Mouse (Mus musculus): ENCODE results near the gene Heg1. TPM values are rescaled to one million over a fixed set of nuclear protein-coding genes. Genes with fewer than 3 reads are reported as not detected.

The Heg1 gene
- total RNA-seq, 2 experiments from 2014 or later = 27.5 to 28.1 TPM

- DNase-seq (ENCODE audit: extremely low spot score in 1 of 2, low spot score in 2 of 2) = no peak
- intact Hi-C loops (cut with DNase I) = loop anchor here (5.0 kb wide), 1 partner anchor 353 kb away; the partner anchor contains the start of gene Zfp148
Observed at GRCm38 (mm10) chr16:33735238-33735637, 51.1 kb downstream of the Heg1 start.

GRCm38 (mm10) chr16:33735791-33736190 is 51.6 kb downstream of the Heg1 start:
- DNase-seq (ENCODE audit: extremely low spot score in 1 of 2, low spot score in 2 of 2) = no peak
- intact Hi-C loops (cut with DNase I) = loop anchor here (5.0 kb wide), 1 partner anchor 353 kb away; the partner anchor contains the start of gene Zfp148

GRCm38 (mm10) chr16:33736746-33737145 is 52.6 kb downstream of the Heg1 start:
- intact Hi-C loops (cut with DNase I) = loop anchor here (5.0 kb wide), 1 partner anchor 354 kb away; the partner anchor contains the start of gene Zfp148
- DNase-seq (ENCODE audit: extremely low spot score in 1 of 2, low spot score in 2 of 2) = no peak

- DNase-seq (ENCODE audit: extremely low spot score in 1 of 2, low spot score in 2 of 2) = no peak
- intact Hi-C loops (cut with DNase I) = loop anchor here (5.0 kb wide), 1 partner anchor 357 kb away; the partner anchor contains the start of gene Zfp148
Observed at GRCm38 (mm10) chr16:33738949-33739719, 55.0 kb downstream of the Heg1 start.

GRCm38 (mm10) chr16:33739802-33740201 is 55.6 kb downstream of the Heg1 start:
- DNase-seq (ENCODE audit: extremely low spot score in 1 of 2, low spot score in 2 of 2) = peak; percentile 55 to 65
- intact Hi-C loops (cut with DNase I) = loop anchor here (5.0 kb wide), 4 partner anchors 178 to 678 kb away; partner anchors contain the start of genes Lmln and Zfp148

- intact Hi-C loops (cut with DNase I) = loop anchor here (5.0 kb wide), 3 partner anchors 178 to 678 kb away; partner anchors contain the start of gene Lmln
Observed at GRCm38 (mm10) chr16:33740416-33740815, 56.2 kb downstream of the Heg1 start.

GRCm38 (mm10) chr16:33741795-33742194 is 57.6 kb downstream of the Heg1 start:
- intact Hi-C loops (cut with DNase I) = loop anchor here (5.0 kb wide), 3 partner anchors 179 to 679 kb away; partner anchors contain the start of gene Lmln
- no peak for DNase-seq (ENCODE audit: extremely low spot score in 1 of 2, low spot score in 2 of 2)

More at GRCm38 (mm10) chr16:33740416-33740815, 56.2 kb downstream of the Heg1 start:
- DNase-seq (ENCODE audit: extremely low spot score in 1 of 2, low spot score in 2 of 2) = no peak

- DNase-seq (ENCODE audit: extremely low spot score in 1 of 2, low spot score in 2 of 2) = no peak
- intact Hi-C loops (cut with DNase I) = loop anchor here (5.0 kb wide), 3 partner anchors 180 to 680 kb away; partner anchors contain the start of gene Lmln
Observed at GRCm38 (mm10) chr16:33742233-33742632, 58.1 kb downstream of the Heg1 start.

- intact Hi-C loops (cut with DNase I) = loop anchor here (5.0 kb wide), 3 partner anchors 183 to 683 kb away; partner anchors contain the start of gene Lmln
- DNase-seq (ENCODE audit: extremely low spot score in 1 of 2, low spot score in 2 of 2) = peak; percentile 56 to 57
Observed at GRCm38 (mm10) chr16:33744622-33745419, 60.7 kb downstream of the Heg1 start.

GRCm38 (mm10) chr16:33745457-33745856 is 61.3 kb downstream of the Heg1 start:
- intact Hi-C loops (cut with DNase I) = no loop called here
- DNase-seq (ENCODE audit: extremely low spot score in 1 of 2, low spot score in 2 of 2) = no peak

- intact Hi-C loops (cut with DNase I) = no loop called here
- DNase-seq (ENCODE audit: extremely low spot score in 1 of 2, low spot score in 2 of 2) = peak in 1 of 2 experiments; percentile 69
Observed at GRCm38 (mm10) chr16:33746074-33746676, 62.0 kb downstream of the Heg1 start.

GRCm38 (mm10) chr16:33747346-33747954 is 63.3 kb downstream of the Heg1 start:
- intact Hi-C loops (cut with DNase I) = no loop called here
- no peak for DNase-seq (ENCODE audit: extremely low spot score in 1 of 2, low spot score in 2 of 2)

- intact Hi-C loops (cut with DNase I) = no loop called here
- no peak for DNase-seq (ENCODE audit: extremely low spot score in 1 of 2, low spot score in 2 of 2)
Observed at GRCm38 (mm10) chr16:33747994-33748393, 63.8 kb downstream of the Heg1 start.

- DNase-seq (ENCODE audit: extremely low spot score in 1 of 2, low spot score in 2 of 2) = no peak
- intact Hi-C loops (cut with DNase I) = no loop called here
Observed at GRCm38 (mm10) chr16:33751152-33751551, 67.0 kb downstream of the Heg1 start.

- intact Hi-C loops (cut with DNase I) = no loop called here
- DNase-seq (ENCODE audit: extremely low spot score in 1 of 2, low spot score in 2 of 2) = no peak
Observed at GRCm38 (mm10) chr16:33751590-33751989, 67.4 kb downstream of the Heg1 start.

- intact Hi-C loops (cut with DNase I) = no loop called here
- no peak for DNase-seq (ENCODE audit: extremely low spot score in 1 of 2, low spot score in 2 of 2)
Observed at GRCm38 (mm10) chr16:33752904-33753578, 68.9 kb downstream of the Heg1 start.

GRCm38 (mm10) chr16:33755293-33755692 is 71.1 kb downstream of the Heg1 start:
- DNase-seq (ENCODE audit: extremely low spot score in 1 of 2, low spot score in 2 of 2) = no peak
- intact Hi-C loops (cut with DNase I) = no loop called here

GRCm38 (mm10) chr16:33755961-33756360 is 71.8 kb downstream of the Heg1 start:
- no peak for DNase-seq (ENCODE audit: extremely low spot score in 1 of 2, low spot score in 2 of 2)
- intact Hi-C loops (cut with DNase I) = no loop called here
